Mouse (Mus musculus): ENCODE measurements around the gene 4930432M17Rik.

DNA sequence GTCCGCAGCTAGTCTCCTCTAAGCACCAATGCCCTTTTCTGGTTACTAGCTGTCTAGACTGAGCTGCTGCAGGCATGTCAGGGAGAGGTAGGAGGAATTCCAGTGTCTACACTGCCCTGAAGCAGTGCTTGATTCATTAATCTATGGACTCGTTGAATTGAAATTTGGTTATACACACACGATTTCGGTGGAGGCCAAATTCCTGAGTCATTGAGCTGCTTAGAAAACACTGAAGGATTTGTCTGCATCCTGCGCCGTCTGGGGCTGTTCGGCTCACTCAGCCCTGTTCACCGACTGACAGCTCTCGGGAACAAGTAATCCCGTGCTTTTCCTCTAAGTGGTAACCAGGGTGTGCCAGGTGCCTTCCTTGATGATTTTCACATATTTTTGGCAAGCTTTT is 55.1 kb downstream of the 4930432M17Rik start:
- no peak for TF ChIP-seq NRF1 (IDR thresholded peaks at IDR 0.05; ENCODE audit: low read depth, low read length)
- no peak for TF ChIP-seq CTCF (conservative IDR thresholded peaks at IDR 0.05 in 1 of 2, IDR thresholded peaks at IDR 0.05 in 1 of 2; ENCODE audit: low read depth in 2 of 2, low read length in 2 of 2)
- TF ChIP-seq MAZ (IDR thresholded peaks at IDR 0.05; ENCODE audit: low read depth, low read length), result no peak
- TF ChIP-seq USF2 (conservative IDR thresholded peaks at IDR 0.05; ENCODE audit: low read depth, low read length), result no peak
- TF ChIP-seq TCF12 (IDR thresholded peaks at IDR 0.05; ENCODE audit: low read depth, low read length), result no peak
- TF ChIP-seq SMC3 (IDR thresholded peaks at IDR 0.05; ENCODE audit: low read depth, low read length), result no peak

Measured in CH12.LX (cell line).